ENCODE assay signal across 10 mouse cellular contexts in genomic region chr16:11073060-11073459, GRCm38 (mm10).
A peak's percentile ranks its signal among the peaks of the same experiment; 100 is the strongest.
DNase-seq lines count a peak whose midpoint lies in the region.
"Had no signal": no experiment of that assay in that cellular context is flagged by ENCODE, and none has a peak within 500 bp of the region (broad histone marks: within the 10 kb centered on the region; RNA-seq: fewer than 3 reads in every experiment).

No protein-coding gene starts in this region.

- DNase-seq in kidney, postnatal 36 days = peak; percentile 35 to 53
- no peak for DNase-seq in kidney, postnatal 4 days
- DNase-seq in T-cell, adult 2 months (ENCODE audit: low spot score) = peak; percentile 45
- DNase-seq in cerebellum, adult 18-20 months = peak; percentile 39 to 53
- DNase-seq in naive thymus-derived CD4-positive, alpha-beta T cell, adult 2 months (ENCODE audit: low read depth) = peak; percentile 69
- no peak for DNase-seq in frontal cortex, postnatal 14 days (ENCODE audit: low spot score in 2 of 2)
- DNase-seq in urinary bladder, postnatal 36 days (ENCODE audit: low spot score in 2 of 2) = no peak
- DNase-seq: layer of hippocampus, postnatal 36 days; lung, adult 2 months; right cerebral cortex, postnatal 25 days had no signal

Comparison
In these comparisons a context has a peak if more than half of its experiments do, and no peak if none do; other contexts are left out.
1. DNase-seq: peak in kidney, postnatal 36 days (2 of 2), T-cell, adult 2 months (single experiment), cerebellum, adult 18-20 months (2 of 2) and naive thymus-derived CD4-positive, alpha-beta T cell, adult 2 months (single experiment); none in kidney, postnatal 4 days (0 of 2), frontal cortex, postnatal 14 days (0 of 2) and urinary bladder, postnatal 36 days (0 of 2).